Mouse (Mus musculus): Measurements from ENCODE around the gene Ubtd1. TPM values are rescaled to one million over a fixed set of nuclear protein-coding genes. Genes with fewer than 3 reads are reported as not detected.

Gene Ubtd1
- polyA plus RNA-seq, 1 experiment from 2014 or later = 35.9 TPM

DNA sequence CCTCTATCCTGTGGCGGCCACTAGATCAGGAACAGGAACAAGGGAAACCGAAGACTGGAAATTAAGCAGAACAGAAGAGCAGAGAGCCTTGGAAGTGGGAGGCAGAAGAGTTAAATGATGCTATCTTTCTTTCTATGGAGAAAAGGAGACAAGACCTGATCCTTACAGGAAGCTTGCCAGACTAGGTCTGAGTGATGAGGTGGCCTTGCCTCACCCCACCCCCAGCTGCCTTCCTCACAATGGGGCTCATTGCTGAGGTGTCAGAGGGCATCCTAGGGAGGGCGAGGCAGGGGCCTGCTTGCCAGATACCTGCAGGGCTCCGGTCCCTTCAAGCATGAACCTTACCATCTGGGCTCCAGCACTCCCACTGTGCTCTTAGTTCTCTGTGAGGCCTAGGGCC is 70.4 kb downstream of the Ubtd1 start, which contains the start of gene 4933411K16Rik:
Gene 4933411K16Rik, plus strand, starts transcription at position 301 of the 400 bp plus-strand sequence.
- H3K9me3 ChIP-seq (ENCODE audit: low read length) = no peaks in the 10 kb centered on the region

DNA sequence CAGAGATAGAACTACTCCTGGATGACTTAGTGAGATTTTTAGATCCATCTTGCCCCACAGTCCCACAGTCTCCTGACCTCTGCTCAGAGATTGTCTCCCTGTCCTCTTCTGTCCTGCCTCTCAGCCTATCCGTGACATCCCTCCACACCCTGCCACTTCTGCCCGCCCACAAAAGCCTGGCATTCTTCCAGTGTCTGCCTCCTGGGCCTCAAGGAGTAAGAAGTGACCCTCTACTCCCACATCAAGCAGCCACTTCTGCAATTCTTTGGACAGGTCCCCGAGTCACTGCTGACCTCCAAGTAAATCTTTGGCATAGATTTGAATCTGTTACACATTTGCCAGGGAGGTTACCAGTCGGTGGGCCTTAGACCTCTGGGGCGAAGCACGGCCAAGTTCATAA is 72.7 kb downstream of the Ubtd1 start:
- 54% methylated on average over 6 of the region's 6 CpGs for WGBS
- H3K9me3 ChIP-seq (ENCODE audit: low read length) = no peaks in the 10 kb centered on the region
- H3K4me3 ChIP-seq (ENCODE audit: low read length) = no peak overlapping the region
- H3K9ac ChIP-seq (replicated peaks; ENCODE audit: low read length) = no peak overlapping the region
- H3K27me3 ChIP-seq (ENCODE audit: insufficient read depth, low read length) = no peaks in the 10 kb centered on the region
- no peaks in the 10 kb centered on the region; the same call in 1 of the 2 replicates for H3K36me3 ChIP-seq (ENCODE audit: insufficient read depth, low read length)
- no peak overlapping the region for H3K4me2 ChIP-seq (replicated peaks; ENCODE audit: low read depth, low read length)
- peak; percentile 85 for ATAC-seq (ENCODE audit: low FRiP score, low TSS enrichment)
- peak overlapping the region; percentile 48; the same call in 1 of the 2 replicates for H3K27ac ChIP-seq (ENCODE audit: low read length)
- peaks cover 8% of the 10 kb centered on the region; the same call in 1 of the 2 replicates for H3K4me1 ChIP-seq (ENCODE audit: insufficient read depth, low read length)

More for the DNA sequence above, 70.4 kb downstream of the Ubtd1 start, which contains the start of gene 4933411K16Rik:
- H3K4me2 ChIP-seq (replicated peaks; ENCODE audit: low read depth, low read length) = no peak within 1 kb of the TSS
- H3K4me1 ChIP-seq (ENCODE audit: insufficient read depth, low read length) = peaks cover 8% of the 10 kb centered on the region; the same call in 1 of the 2 replicates
- no peak within 1 kb of the TSS for H3K27ac ChIP-seq (ENCODE audit: low read length)
- H3K4me3 ChIP-seq (ENCODE audit: low read length) = no peak within 1 kb of the TSS
- 71% methylated on average over 4 of the region's 4 CpGs for WGBS
- ATAC-seq (ENCODE audit: low FRiP score, low TSS enrichment) = no peak
- H3K36me3 ChIP-seq (ENCODE audit: insufficient read depth, low read length) = no peaks in the 10 kb centered on the region; the same call in 1 of the 2 replicates
- H3K9ac ChIP-seq (replicated peaks; ENCODE audit: low read length) = no peak within 1 kb of the TSS
- H3K27me3 ChIP-seq (ENCODE audit: insufficient read depth, low read length) = no peaks in the 10 kb centered on the region

- no peaks in the 10 kb centered on the region; the same call in 1 of the 2 replicates for H3K36me3 ChIP-seq (ENCODE audit: insufficient read depth, low read length)
- H3K4me1 ChIP-seq (ENCODE audit: insufficient read depth, low read length) = peaks cover 8% of the 10 kb centered on the region; the same call in 1 of the 2 replicates
- no peaks in the 10 kb centered on the region for H3K27me3 ChIP-seq (ENCODE audit: insufficient read depth, low read length)
- H3K9me3 ChIP-seq (ENCODE audit: low read length) = no peaks in the 10 kb centered on the region
- 63% methylated on average over 2 of the region's 2 CpGs for WGBS
- H3K4me3 ChIP-seq (ENCODE audit: low read length) = no peak overlapping the region
- no peak overlapping the region for H3K9ac ChIP-seq (replicated peaks; ENCODE audit: low read length)
- H3K4me2 ChIP-seq (replicated peaks; ENCODE audit: low read depth, low read length) = no peak overlapping the region
- no peak overlapping the region for H3K27ac ChIP-seq (ENCODE audit: low read length)
- no peak for ATAC-seq (ENCODE audit: low FRiP score, low TSS enrichment)
Measured at GRCm38 (mm10) chr19:42055881-42056280, 74.3 kb downstream of the Ubtd1 start.

DNA sequence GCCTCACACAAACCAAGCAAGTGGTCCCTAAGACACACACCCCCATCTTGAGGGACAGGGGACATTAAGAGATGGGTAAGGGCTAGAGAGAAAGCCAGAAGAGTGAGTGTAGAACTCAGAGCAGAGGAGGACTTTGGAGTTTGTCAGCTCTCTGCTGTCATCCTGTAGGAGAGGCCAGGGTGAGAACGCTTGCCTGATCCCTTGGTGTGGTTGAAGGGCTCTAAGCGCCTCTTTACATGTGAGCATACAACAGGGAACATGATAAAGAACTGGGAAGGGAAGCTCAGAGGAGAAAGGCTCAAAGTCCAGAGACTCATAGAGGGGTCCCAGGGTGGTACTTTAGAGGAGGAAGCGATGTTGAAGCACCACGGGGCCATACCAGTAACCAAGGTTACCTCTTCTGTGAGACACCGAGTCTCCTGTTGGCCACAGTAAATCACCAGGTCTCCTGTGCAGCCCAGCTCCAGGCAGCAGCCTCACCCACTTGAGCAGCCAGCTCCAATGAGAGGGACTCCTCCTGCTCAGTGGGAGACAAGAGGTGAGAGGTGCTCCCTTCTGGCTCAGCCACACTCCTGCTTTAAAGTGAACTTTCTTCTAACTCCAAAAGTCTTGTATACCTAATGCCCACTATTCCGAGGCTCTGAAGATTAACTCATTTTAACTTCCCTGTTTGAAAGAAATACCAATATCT is 75.3 kb downstream of the Ubtd1 start:
- H3K9me3 ChIP-seq (ENCODE audit: low read length) = no peaks in the 10 kb centered on the region
- H3K36me3 ChIP-seq (ENCODE audit: insufficient read depth, low read length) = no peaks in the 10 kb centered on the region; the same call in 1 of the 2 replicates
- H3K27me3 ChIP-seq (ENCODE audit: insufficient read depth, low read length) = no peaks in the 10 kb centered on the region
- H3K4me1 ChIP-seq (ENCODE audit: insufficient read depth, low read length) = peaks cover 8% of the 10 kb centered on the region; the same call in 1 of the 2 replicates
- no peak overlapping the region for H3K9ac ChIP-seq (replicated peaks; ENCODE audit: low read length)
- WGBS = 62% methylated on average over 6 of the region's 6 CpGs
- no peak for ATAC-seq (ENCODE audit: low FRiP score, low TSS enrichment)
- H3K4me3 ChIP-seq (ENCODE audit: low read length) = no peak overlapping the region
- 0 out of 2 replicates have a peak overlapping the region, but pooled peaks have one; percentile 20 for H3K27ac ChIP-seq (ENCODE audit: low read length)
- no peak overlapping the region for H3K4me2 ChIP-seq (replicated peaks; ENCODE audit: low read depth, low read length)

DNA sequence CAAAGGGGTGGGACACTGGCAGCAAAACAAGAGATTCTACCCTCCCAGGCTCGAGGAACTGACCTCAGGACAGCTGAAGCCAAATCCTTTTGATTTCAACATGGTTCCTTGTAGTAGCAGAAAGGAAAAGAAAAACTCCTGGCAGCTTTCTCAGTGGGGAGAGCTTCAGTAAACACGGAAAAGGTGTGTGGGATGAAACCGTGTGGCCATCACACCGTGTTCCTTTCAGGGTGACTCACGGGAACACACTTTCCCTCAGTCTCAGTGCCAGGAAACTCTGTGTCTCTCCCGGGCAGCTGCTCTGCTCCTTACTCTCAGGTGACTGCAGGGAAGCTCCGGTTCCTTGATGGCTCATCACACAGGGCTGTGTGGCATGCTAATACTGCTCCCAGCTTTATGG is 76.9 kb downstream of the Ubtd1 start:
- Histone ChIP-seq H3K27me3 (ENCODE audit: insufficient read depth, low read length) (no peaks in the 10 kb centered on the region), H3K36me3 (ENCODE audit: insufficient read depth, low read length) (no peaks in the 10 kb centered on the region), H3K27ac (ENCODE audit: low read length) (no peak overlapping the region), H3K4me1 (ENCODE audit: insufficient read depth, low read length) (peaks cover 8% of the 10 kb centered on the region; the same call in 1 of the 2 replicates), H3K4me3 (ENCODE audit: low read length) (no peak overlapping the region), H3K9me3 (ENCODE audit: low read length) (no peaks in the 10 kb centered on the region), H3K9ac (replicated peaks; ENCODE audit: low read length) (no peak overlapping the region), H3K4me2 (replicated peaks; ENCODE audit: low read depth, low read length) (no peak overlapping the region)
- 45% methylated on average over 7 of the region's 7 CpGs for WGBS
- ATAC-seq (ENCODE audit: low FRiP score, low TSS enrichment) = no peak

DNA sequence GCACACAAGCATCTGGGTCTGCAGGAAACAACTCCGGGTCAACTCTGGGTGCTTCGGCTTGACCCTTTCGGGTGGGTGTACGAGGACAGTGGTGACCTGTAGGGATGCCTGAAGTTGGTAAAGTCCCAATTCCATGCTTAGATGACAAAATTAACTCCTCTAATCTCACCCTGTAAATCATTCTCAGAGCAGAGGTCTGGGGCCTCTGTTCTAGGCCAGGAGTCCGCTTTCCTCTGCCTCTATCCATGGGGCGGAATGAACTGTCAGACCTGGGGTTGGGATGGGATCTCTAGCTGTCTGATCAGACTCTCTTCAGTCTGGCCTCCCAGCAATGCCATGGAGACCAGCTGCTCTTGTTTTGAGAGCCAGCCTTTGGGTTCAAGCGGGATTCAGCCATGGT is 79.9 kb downstream of the Ubtd1 start:
- peak; percentile 90 for ATAC-seq (ENCODE audit: low FRiP score, low TSS enrichment)
- no peak overlapping the region for H3K9ac ChIP-seq (replicated peaks; ENCODE audit: low read length)
- H3K4me2 ChIP-seq (replicated peaks; ENCODE audit: low read depth, low read length) = no peak overlapping the region
- no peaks in the 10 kb centered on the region for H3K9me3 ChIP-seq (ENCODE audit: low read length)
- no peaks in the 10 kb centered on the region for H3K36me3 ChIP-seq (ENCODE audit: insufficient read depth, low read length)
- H3K27ac ChIP-seq (ENCODE audit: low read length) = no peak overlapping the region
- 79% methylated on average over 7 of the region's 7 CpGs for WGBS
- H3K27me3 ChIP-seq (ENCODE audit: insufficient read depth, low read length) = no peaks in the 10 kb centered on the region
- no peaks in the 10 kb centered on the region for H3K4me1 ChIP-seq (ENCODE audit: insufficient read depth, low read length)
- H3K4me3 ChIP-seq (ENCODE audit: low read length) = no peak overlapping the region

DNA sequence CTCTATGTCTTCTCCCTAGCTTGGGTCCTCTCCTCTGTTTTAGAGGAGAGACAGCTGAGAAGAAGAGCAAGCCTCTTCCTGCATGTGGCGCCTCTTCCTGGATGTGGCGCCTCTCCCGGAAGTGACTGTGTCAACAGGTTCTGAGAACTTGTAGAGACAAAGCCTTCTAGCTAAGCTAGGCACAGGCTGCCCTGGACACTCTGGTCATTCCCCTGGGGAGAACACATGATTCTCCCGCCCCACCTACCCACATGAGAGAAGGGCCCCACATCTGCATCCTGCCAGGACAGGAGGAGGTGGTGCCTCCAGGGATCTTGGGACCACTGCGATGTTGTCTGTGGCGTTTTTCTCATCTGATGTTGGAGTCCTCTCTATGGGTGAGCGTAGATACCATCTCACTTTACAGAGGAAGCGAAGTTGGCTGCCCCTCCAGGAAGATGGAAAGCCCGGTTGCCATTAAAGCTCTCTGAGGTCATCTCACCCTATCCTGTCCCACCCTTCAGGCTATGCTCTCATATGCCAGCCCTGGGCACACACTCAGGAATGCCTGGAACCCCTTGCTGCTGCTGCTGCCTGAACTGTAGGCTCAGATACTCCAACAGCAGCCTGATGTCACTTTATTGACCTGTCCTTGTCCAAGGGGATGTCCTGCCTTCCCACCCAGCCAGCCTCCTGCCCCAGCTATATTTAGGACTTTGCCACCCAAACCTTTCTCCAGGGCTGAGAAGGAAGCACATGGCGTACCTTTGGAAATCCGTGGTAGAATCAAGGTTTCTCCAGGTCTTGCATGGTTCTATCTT is 87.1 kb downstream of the Ubtd1 start:
- no peaks in the 10 kb centered on the region for H3K4me1 ChIP-seq (ENCODE audit: insufficient read depth, low read length)
- no peak overlapping the region for H3K4me3 ChIP-seq (ENCODE audit: low read length)
- peak overlapping the region; percentile 24; the same call in 1 of the 2 replicates for H3K4me2 ChIP-seq (replicated peaks; ENCODE audit: low read depth, low read length)
- no peaks in the 10 kb centered on the region for H3K9me3 ChIP-seq (ENCODE audit: low read length)
- WGBS = 75% methylated on average over 11 of the region's 11 CpGs
- H3K36me3 ChIP-seq (ENCODE audit: insufficient read depth, low read length) = no peaks in the 10 kb centered on the region
- ATAC-seq (ENCODE audit: low FRiP score, low TSS enrichment) = no peak
- no peaks in the 10 kb centered on the region for H3K27me3 ChIP-seq (ENCODE audit: insufficient read depth, low read length)
- H3K27ac ChIP-seq (ENCODE audit: low read length) = no peak overlapping the region
- H3K9ac ChIP-seq (replicated peaks; ENCODE audit: low read length) = no peak overlapping the region

DNA sequence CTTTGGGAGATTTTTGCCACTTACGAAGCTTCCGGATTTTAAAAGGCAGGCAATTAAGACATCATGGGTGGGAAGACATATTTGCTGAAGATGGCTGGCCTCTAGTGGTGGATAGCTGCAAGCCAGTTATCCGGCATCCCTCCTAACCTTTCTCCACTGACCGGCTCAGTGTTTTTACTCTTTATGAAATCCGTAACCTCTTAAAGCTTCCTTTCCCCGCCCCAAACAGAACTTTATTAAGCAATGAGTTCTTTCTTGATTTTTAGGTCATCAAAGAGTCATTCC is 87.6 kb downstream of the Ubtd1 start:
- Histone ChIP-seq H3K9me3 (ENCODE audit: low read length) (no peaks in the 10 kb centered on the region), H3K27me3 (ENCODE audit: insufficient read depth, low read length) (no peaks in the 10 kb centered on the region), H3K4me1 (ENCODE audit: insufficient read depth, low read length) (no peaks in the 10 kb centered on the region), H3K9ac (replicated peaks; ENCODE audit: low read length) (no peak overlapping the region), H3K36me3 (ENCODE audit: insufficient read depth, low read length) (no peaks in the 10 kb centered on the region), H3K4me2 (replicated peaks; ENCODE audit: low read depth, low read length) (peak overlapping the region; percentile 24; the same call in 1 of the 2 replicates), H3K27ac (ENCODE audit: low read length) (no peak overlapping the region), H3K4me3 (ENCODE audit: low read length) (no peak overlapping the region)
- ATAC-seq (ENCODE audit: low FRiP score, low TSS enrichment) = no peak
- 49% methylated on average over 6 of the region's 6 CpGs for WGBS

DNA sequence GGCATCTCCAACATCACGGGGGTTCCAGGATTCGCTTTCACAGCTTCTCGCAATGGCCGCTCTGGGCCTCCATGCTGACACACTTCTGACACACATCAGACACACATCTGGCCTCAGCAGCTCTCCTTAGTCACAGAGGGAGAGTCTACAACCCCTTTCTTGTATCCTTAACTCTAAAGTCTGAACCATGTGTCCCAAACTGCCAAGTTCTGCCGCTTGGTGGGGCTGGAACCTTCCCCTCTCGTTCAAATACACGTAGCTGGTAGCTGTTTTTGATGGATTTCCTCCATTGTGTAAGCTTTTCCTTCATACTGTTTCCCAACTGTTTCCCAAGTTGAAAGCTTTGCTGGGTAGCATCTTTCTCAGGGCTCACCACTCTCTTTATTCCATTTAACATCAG is 89.7 kb downstream of the Ubtd1 start:
- Histone ChIP-seq H3K27me3 (ENCODE audit: insufficient read depth, low read length) (no peaks in the 10 kb centered on the region), H3K9me3 (ENCODE audit: low read length) (no peaks in the 10 kb centered on the region), H3K4me3 (ENCODE audit: low read length) (no peak overlapping the region), H3K4me2 (replicated peaks; ENCODE audit: low read depth, low read length) (no peak overlapping the region), H3K9ac (replicated peaks; ENCODE audit: low read length) (no peak overlapping the region), H3K27ac (ENCODE audit: low read length) (no peak overlapping the region), H3K4me1 (ENCODE audit: insufficient read depth, low read length) (no peaks in the 10 kb centered on the region), H3K36me3 (ENCODE audit: insufficient read depth, low read length) (peaks cover 6% of the 10 kb centered on the region; the same call in 1 of the 2 replicates)
- no peak for ATAC-seq (ENCODE audit: low FRiP score, low TSS enrichment)
- 75% methylated on average over 7 of the region's 7 CpGs for WGBS

All from kidney, embryonic 16.5 days (tissue).